Mouse (Mus musculus): Measurements from ENCODE around the gene 6430571L13Rik. TPM values are rescaled to one million over a fixed set of nuclear protein-coding genes. Genes with fewer than 3 reads are reported as not detected.
A peak's percentile ranks its signal among the peaks of the same experiment; 100 is the strongest.

6430571L13Rik gene
- total RNA-seq (2012; rRNA removed) (0.34 and 0.72 TPM in 2 replicates), total RNA-seq (2014; rRNA removed) (0.11 TPM in 1 of 2 replicates, not detected in the other), polyA plus RNA-seq (2012; ENCODE audit: insufficient read length, low read depth) (0.09 and 0.10 TPM in 2 replicates)

DNA sequence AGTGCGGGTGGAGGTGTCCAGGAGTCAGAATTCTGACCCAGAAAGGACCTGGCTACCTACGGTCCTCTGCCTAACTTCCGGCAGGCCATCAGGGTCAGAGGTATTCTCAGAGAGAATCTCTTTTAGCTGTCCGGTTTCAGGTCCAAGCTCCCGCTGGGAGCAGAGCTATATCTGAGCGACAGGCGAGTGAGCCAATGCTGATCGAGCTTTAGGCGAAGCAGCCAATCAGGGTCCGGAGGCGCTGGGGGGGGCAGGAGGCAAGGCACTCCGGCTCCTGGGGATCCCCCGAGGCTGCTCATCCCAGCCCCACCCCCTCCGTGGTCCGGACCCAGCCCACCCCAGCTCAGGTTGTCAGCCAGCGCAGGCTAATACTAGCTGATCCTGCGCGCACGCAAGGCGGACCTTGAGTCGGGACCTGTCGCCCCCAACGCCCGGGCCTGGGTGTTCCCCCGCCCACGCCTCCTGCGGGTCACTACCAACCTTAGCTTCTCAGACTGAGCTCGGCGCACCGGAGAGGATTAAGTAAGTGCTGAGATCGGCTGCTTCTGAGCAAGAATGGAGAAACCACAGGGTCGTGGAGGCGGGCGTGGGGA is at the start of gene 6430571L13Rik:
Gene 6430571L13Rik, plus strand, starts transcription at position 336 of the 593 bp plus-strand sequence.
- no peaks in the 10 kb centered on the region for H3K9me3 ChIP-seq (replicated peaks; ENCODE audit: low read length)
- H3K36me3 ChIP-seq (replicated peaks in 1 of 2; ENCODE audit: control insufficient read depth in 1 of 2, insufficient read depth in 1 of 2, low read length in 1 of 2) = peaks cover 0 to 10% of the 10 kb centered on the region in 2 experiments
- peaks cover 43% of the 10 kb centered on the region for H3K27me3 ChIP-seq (replicated peaks)
- TF ChIP-seq POLR2A (IDR thresholded peaks at IDR 0.05; ENCODE audit: low read depth, low read length) = peak; percentile 57
- TF ChIP-seq HCFC1 (IDR thresholded peaks at IDR 0.05; ENCODE audit: low read depth, low read length) = peak; percentile 51
- no peak for TF ChIP-seq POLR2AphosphoS2 (IDR thresholded peaks at IDR 0.05; ENCODE audit: low read depth, low read length)
- TF ChIP-seq ETS1 (conservative IDR thresholded peaks at IDR 0.05; ENCODE audit: low read depth, low read length) = 0 out of 2 replicates have a peak, but pooled peaks have one; percentile 11
- peak; percentile 3; the same call in 1 of the 2 replicates for TF ChIP-seq MAX (IDR thresholded peaks at IDR 0.05; ENCODE audit: low read length)
- TF ChIP-seq RCOR1 (conservative IDR thresholded peaks at IDR 0.05; ENCODE audit: low read depth, low read length) = no peak
- TF ChIP-seq CHD2 (IDR thresholded peaks at IDR 0.05; ENCODE audit: low read length) = peak; percentile 97
- TF ChIP-seq JUN (IDR thresholded peaks at IDR 0.05; ENCODE audit: insufficient read depth, low read depth, low read length) = no peak
- peak; percentile 40; the same call in 1 of the 2 replicates for TF ChIP-seq TCF12 (IDR thresholded peaks at IDR 0.05; ENCODE audit: low read depth, low read length)
- TF ChIP-seq JUND (conservative IDR thresholded peaks at IDR 0.05; ENCODE audit: low read depth, low read length) = no peak
- no peak for TF ChIP-seq EP300 (IDR thresholded peaks at IDR 0.05; ENCODE audit: low read length)
- TF ChIP-seq NELFE (IDR thresholded peaks at IDR 0.05; ENCODE audit: low read depth, low read length) = peak; percentile 51; the same call in 1 of the 2 replicates
- TF ChIP-seq KAT2A (IDR thresholded peaks at IDR 0.05; ENCODE audit: insufficient replicate concordance, low read length) = 0 out of 2 replicates have a peak, but pooled peaks have one; percentile 24
- no peak for TF ChIP-seq ZKSCAN1 (IDR thresholded peaks at IDR 0.05; ENCODE audit: borderline replicate concordance, low read depth, low read length)
- TF ChIP-seq USF2 (conservative IDR thresholded peaks at IDR 0.05; ENCODE audit: low read depth, low read length) = no peak
- 0 out of 2 replicates have a peak, but pooled peaks have one; percentile 17 for TF ChIP-seq TBP (conservative IDR thresholded peaks at IDR 0.05; ENCODE audit: low read depth, low read length)
- TF ChIP-seq ZMIZ1 (IDR thresholded peaks at IDR 0.05; ENCODE audit: low read depth, low read length) = peak; percentile 65; the same call in 1 of the 2 replicates
- TF ChIP-seq UBTF (IDR thresholded peaks at IDR 0.05; ENCODE audit: low read depth, low read length) = 0 out of 2 replicates have a peak, but pooled peaks have one; percentile 10
- TF ChIP-seq CHD1 (IDR thresholded peaks at IDR 0.05; ENCODE audit: low read depth, low read length) = no peak
- peak; percentile 47; the same call in 1 of the 2 replicates for TF ChIP-seq NRF1 (IDR thresholded peaks at IDR 0.05; ENCODE audit: low read depth, low read length)
- TF ChIP-seq GABPA (IDR thresholded peaks at IDR 0.05; ENCODE audit: insufficient replicate concordance, low read depth, low read length) = no peak
- TF ChIP-seq ZNF384 (IDR thresholded peaks at IDR 0.05; ENCODE audit: low read depth, low read length) = no peak
- peak; percentile 44; the same call in 1 of the 2 replicates for TF ChIP-seq IRF4 (IDR thresholded peaks at IDR 0.05; ENCODE audit: low read depth, low read length)
- TF ChIP-seq RAD21 (IDR thresholded peaks at IDR 0.05; ENCODE audit: low read depth, low read length) = no peak
- TF ChIP-seq MAFK (IDR thresholded peaks at IDR 0.05; ENCODE audit: insufficient replicate concordance, low read length) = no peak
- 0 out of 2 replicates have a peak, but pooled peaks have one; percentile 16 for TF ChIP-seq E2F4 (IDR thresholded peaks at IDR 0.05; ENCODE audit: insufficient replicate concordance, low read depth, low read length)
- no peak for TF ChIP-seq CTCF (conservative IDR thresholded peaks at IDR 0.05 in 1 of 2, IDR thresholded peaks at IDR 0.05 in 1 of 2; ENCODE audit: low read depth in 2 of 2, low read length in 2 of 2)
- TF ChIP-seq SIN3A (IDR thresholded peaks at IDR 0.05; ENCODE audit: low read length) = peak; percentile 66; the same call in 1 of the 2 replicates
- TF ChIP-seq ZC3H11A (IDR thresholded peaks at IDR 0.05; ENCODE audit: low read depth, low read length) = no peak
- no peak for TF ChIP-seq MEF2A (IDR thresholded peaks at IDR 0.05; ENCODE audit: borderline replicate concordance, low read depth, low read length)
- no peak for TF ChIP-seq PAX5 (IDR thresholded peaks at IDR 0.05; ENCODE audit: low read length)
- TF ChIP-seq SMC3 (IDR thresholded peaks at IDR 0.05; ENCODE audit: low read depth, low read length) = no peak
- no peak for TF ChIP-seq USF1 (IDR thresholded peaks at IDR 0.05; ENCODE audit: low read depth, low read length)
- peak; percentile 39; the same call in 1 of the 2 replicates for TF ChIP-seq MXI1 (IDR thresholded peaks at IDR 0.05; ENCODE audit: low read depth, low read length)
- no peak for TF ChIP-seq MYC (IDR thresholded peaks at IDR 0.05; ENCODE audit: low read depth, low read length)
- TF ChIP-seq ELF1 (IDR thresholded peaks at IDR 0.05; ENCODE audit: low read depth, low read length) = peak; percentile 69
- 0 out of 2 replicates have a peak, but pooled peaks have one; percentile 32 for TF ChIP-seq BHLHE40 (IDR thresholded peaks at IDR 0.05; ENCODE audit: low read depth, low read length)
- peak; percentile 98 for TF ChIP-seq MAZ (IDR thresholded peaks at IDR 0.05; ENCODE audit: low read depth, low read length)
- peak; percentile 90 for DNase-seq (ENCODE audit: extremely low read depth)
- no peaks in the 10 kb centered on the region for H3K79me2 ChIP-seq (replicated peaks; ENCODE audit: control insufficient read depth, extremely low read depth, insufficient read depth, poor library complexity, severe bottlenecking)
- H3K4me2 ChIP-seq (ENCODE audit: insufficient read depth, low read depth, poor library complexity, severe bottlenecking) = peak within 1 kb of the TSS; percentile 80
- no peak within 1 kb of the TSS for H3K27ac ChIP-seq (ENCODE audit: insufficient read depth, low read depth)
- peak within 1 kb of the TSS; percentile 50; the same call in 1 of the 2 replicates for H3K9ac ChIP-seq (ENCODE audit: insufficient read depth, low read depth)
- H3K4me3 ChIP-seq (replicated peaks in 1 of 3; ENCODE audit: low read depth in 2 of 3, low read length in 2 of 3, poor library complexity in 1 of 3) = peak within 1 kb of the TSS; percentile 55 to 72 (median 69)
- peaks cover 14 to 39% of the 10 kb centered on the region in 2 experiments for H3K4me1 ChIP-seq (ENCODE audit: control insufficient read depth in 1 of 2, insufficient read depth in 2 of 2)
- dilution Hi-C loops (cut with MboI; ENCODE audit: extremely low pct_ligation_motif_present, extremely low pct_unique_long_range_greater_than_20kb, low sequenced_read_pairs) = no loop called here
- in situ Hi-C loops (cut with MboI; ENCODE audit: low pct_ligation_motif_present, low pct_unique_long_range_greater_than_20kb, low sequenced_read_pairs) = no loop called here

Measured in CH12.LX (cell line).